Mouse (Mus musculus): ENCODE results near the gene C2. TPM values are rescaled to one million over a fixed set of nuclear protein-coding genes. Genes with fewer than 3 reads are reported as not detected.
"Not testable (repeated sequence)": the region's sequence is repeated elsewhere in the genome, so short reads cannot be mapped to it uniquely, and the experiment has no call there.

C2 gene
- polyA plus RNA-seq, 1 experiment from 2014 or later: 2.4 TPM

- Histone ChIP-seq H3K27me3 (ENCODE audit: control insufficient read depth, insufficient read depth, low read depth, low read length) (no peaks in the 10 kb centered on the region), H3K9me3 (replicated peaks; ENCODE audit: control insufficient read depth, low read length, poor library complexity, severe bottlenecking) (no peaks in the 10 kb centered on the region), H3K4me1 (ENCODE audit: control insufficient read depth, insufficient read depth, low read length) (peaks cover 26% of the 10 kb centered on the region), H3K9ac (ENCODE audit: low read depth, low read length) (peak within 1 kb of the TSS; percentile 85), H3K4me2 (ENCODE audit: low read length) (peak within 1 kb of the TSS; percentile 99), H3K36me3 (ENCODE audit: control insufficient read depth, insufficient read depth, low read length) (peaks cover 25% of the 10 kb centered on the region), H3K4me3 (ENCODE audit: low read depth, low read length) (peak within 1 kb of the TSS; percentile 80), H3K27ac (ENCODE audit: low read length) (peak within 1 kb of the TSS; percentile 86)
- WGBS: under 1% methylated on average over 40 of the region's 40 CpGs
- ATAC-seq: peak; percentile 92
Measured at GRCm38 (mm10) chr17:34836856-34837221, 61.2 kb downstream of the C2 start, which contains the start of the genes Stk19 and Dxo. Stk19 (minus strand) TSS chr17:34836945. Dxo (plus strand) TSS chr17:34837019.

- Histone ChIP-seq H3K36me3 (ENCODE audit: control insufficient read depth, insufficient read depth, low read length) (peaks cover 20% of the 10 kb centered on the region), H3K9ac (ENCODE audit: low read depth, low read length) (peak overlapping the region; percentile 85), H3K27ac (ENCODE audit: low read length) (peak overlapping the region; percentile 86), H3K4me2 (ENCODE audit: low read length) (peak overlapping the region; percentile 99), H3K27me3 (ENCODE audit: control insufficient read depth, insufficient read depth, low read depth, low read length) (no peaks in the 10 kb centered on the region), H3K4me3 (ENCODE audit: low read depth, low read length) (peak overlapping the region; percentile 80), H3K9me3 (replicated peaks; ENCODE audit: control insufficient read depth, low read length, poor library complexity, severe bottlenecking) (no peaks in the 10 kb centered on the region), H3K4me1 (ENCODE audit: control insufficient read depth, insufficient read depth, low read length) (peaks cover 26% of the 10 kb centered on the region)
- 3% methylated on average over 37 of the region's 48 CpGs for WGBS
- peak; percentile 77 for ATAC-seq
Measured at GRCm38 (mm10) chr17:34836155-34836855, 61.8 kb downstream of the C2 start.

GRCm38 (mm10) chr17:34830776-34831175, 67.3 kb downstream of the C2 start:
- Histone ChIP-seq H3K4me1 (ENCODE audit: control insufficient read depth, insufficient read depth, low read length) (peaks cover 12% of the 10 kb centered on the region), H3K36me3 (ENCODE audit: control insufficient read depth, insufficient read depth, low read length) (peaks cover 29% of the 10 kb centered on the region)
- H3K4me2 ChIP-seq (ENCODE audit: low read length); H3K9ac ChIP-seq (ENCODE audit: low read depth, low read length); H3K9me3 ChIP-seq (replicated peaks; ENCODE audit: control insufficient read depth, low read length, poor library complexity, severe bottlenecking); H3K27ac ChIP-seq (ENCODE audit: low read length); H3K4me3 ChIP-seq (ENCODE audit: low read depth, low read length); ATAC-seq; H3K27me3 ChIP-seq (ENCODE audit: control insufficient read depth, insufficient read depth, low read depth, low read length): not testable (repeated sequence)
- 94% methylated on average over 1 of the region's 1 CpGs for WGBS

GRCm38 (mm10) chr17:34814818-34815370, 83.2 kb downstream of the C2 start:
- no peaks in the 10 kb centered on the region for H3K9me3 ChIP-seq (replicated peaks; ENCODE audit: control insufficient read depth, low read length, poor library complexity, severe bottlenecking)
- no peaks in the 10 kb centered on the region for H3K4me1 ChIP-seq (ENCODE audit: control insufficient read depth, insufficient read depth, low read length)
- no peak overlapping the region for H3K9ac ChIP-seq (ENCODE audit: low read depth, low read length)
- no peaks in the 10 kb centered on the region for H3K36me3 ChIP-seq (ENCODE audit: control insufficient read depth, insufficient read depth, low read length)
- WGBS: 76% methylated on average over 7 of the region's 7 CpGs
- H3K27me3 ChIP-seq (ENCODE audit: control insufficient read depth, insufficient read depth, low read depth, low read length): no peaks in the 10 kb centered on the region
- no peak for ATAC-seq
- H3K4me3 ChIP-seq (ENCODE audit: low read depth, low read length): no peak overlapping the region
- H3K27ac ChIP-seq (ENCODE audit: low read length): no peak overlapping the region
- H3K4me2 ChIP-seq (ENCODE audit: low read length): no peak overlapping the region

GRCm38 (mm10) chr17:34813747-34814146, 84.3 kb downstream of the C2 start:
- ATAC-seq; H3K4me2 ChIP-seq (ENCODE audit: low read length); H3K9me3 ChIP-seq (replicated peaks; ENCODE audit: control insufficient read depth, low read length, poor library complexity, severe bottlenecking); H3K27me3 ChIP-seq (ENCODE audit: control insufficient read depth, insufficient read depth, low read depth, low read length); H3K4me3 ChIP-seq (ENCODE audit: low read depth, low read length); H3K27ac ChIP-seq (ENCODE audit: low read length); H3K9ac ChIP-seq (ENCODE audit: low read depth, low read length); H3K36me3 ChIP-seq (ENCODE audit: control insufficient read depth, insufficient read depth, low read length); H3K4me1 ChIP-seq (ENCODE audit: control insufficient read depth, insufficient read depth, low read length): not testable (repeated sequence)
- WGBS: 56% methylated on average over 11 of the region's 12 CpGs

Small RNAs within 50 kb of the gene (microRNA-seq; reads per million reads assigned to microRNA genes)
- gene Mir6970 (not detected), gene Mir6971 (4.8 reads per million, percentile 23 among the genes with 10 or more reads in this experiment), gene Mir6972 (not detected)

Other genes with a start within 250 kb of the C2 start
- 0.14 and 0.15 TPM in 2 replicates for gene Tnxb, start 227.7 kb downstream of the C2 start, polyA plus RNA-seq (2015; fragmentation: Nextera tagmentation; extraction: Ambion mirVana)
- gene C4b, start 154.4 kb downstream of the C2 start, polyA plus RNA-seq (2015; fragmentation: Nextera tagmentation; extraction: Ambion mirVana): 0.27 and 0.39 TPM in 2 replicates
- gene Cyp21a1, start 93.7 kb downstream of the C2 start, polyA plus RNA-seq (2015; fragmentation: Nextera tagmentation; extraction: Ambion mirVana): not detected in 2 replicates
- gene Stk19, start 61.3 kb downstream of the C2 start, polyA plus RNA-seq (2015; fragmentation: Nextera tagmentation; extraction: Ambion mirVana): 40.6 and 43.2 TPM in 2 replicates
- 73.1 and 73.2 TPM in 2 replicates for gene Dxo, start 61.2 kb downstream of the C2 start, polyA plus RNA-seq (2015; fragmentation: Nextera tagmentation; extraction: Ambion mirVana)
- 62.1 and 62.4 TPM in 2 replicates for gene Skiv2l, start 48.1 kb downstream of the C2 start, polyA plus RNA-seq (2015; fragmentation: Nextera tagmentation; extraction: Ambion mirVana)
- gene Nelfe, start 47.9 kb downstream of the C2 start, polyA plus RNA-seq (2015; fragmentation: Nextera tagmentation; extraction: Ambion mirVana): 79.8 and 86.5 TPM in 2 replicates
- gene Cfb, start 35.7 kb downstream of the C2 start, polyA plus RNA-seq (2015; fragmentation: Nextera tagmentation; extraction: Ambion mirVana): 0.51 and 1.4 TPM in 2 replicates
- 12.4 and 13.1 TPM in 2 replicates for gene Zbtb12, start 18.8 kb downstream of the C2 start, polyA plus RNA-seq (2015; fragmentation: Nextera tagmentation; extraction: Ambion mirVana)
- gene Gm20547, start 16.2 kb downstream of the C2 start, polyA plus RNA-seq (2015; fragmentation: Nextera tagmentation; extraction: Ambion mirVana): 0.16 TPM in 1 of 2 replicates, not detected in the other
- gene Ehmt2, start 204 bp upstream of the C2 start, polyA plus RNA-seq (2015; fragmentation: Nextera tagmentation; extraction: Ambion mirVana): 99.8 and 102 TPM in 2 replicates
- 0.09 TPM in 1 of 2 replicates, not detected in the other for gene Slc44a4, start 16.2 kb upstream of the C2 start, polyA plus RNA-seq (2015; fragmentation: Nextera tagmentation; extraction: Ambion mirVana)
- 38.6 and 42.3 TPM in 2 replicates for gene Neu1, start 33.0 kb upstream of the C2 start, polyA plus RNA-seq (2015; fragmentation: Nextera tagmentation; extraction: Ambion mirVana)
- gene Hspa1b, start 61.0 kb upstream of the C2 start, polyA plus RNA-seq (2015; fragmentation: Nextera tagmentation; extraction: Ambion mirVana): 0.24 TPM in 1 of 2 replicates, not detected in the other
- not detected in 2 replicates for gene Gm20481, start 71.6 kb upstream of the C2 start, polyA plus RNA-seq (2015; fragmentation: Nextera tagmentation; extraction: Ambion mirVana)
- gene Hspa1a, start 73.9 kb upstream of the C2 start, polyA plus RNA-seq (2015; fragmentation: Nextera tagmentation; extraction: Ambion mirVana): 13.4 and 19.3 TPM in 2 replicates
- 2.0 and 2.4 TPM in 2 replicates for gene Hspa1l, start 74.4 kb upstream of the C2 start, polyA plus RNA-seq (2015; fragmentation: Nextera tagmentation; extraction: Ambion mirVana)
- 97.2 and 107 TPM in 2 replicates for gene Lsm2, start 83.6 kb upstream of the C2 start, polyA plus RNA-seq (2015; fragmentation: Nextera tagmentation; extraction: Ambion mirVana)
- gene Vars, start 102.7 kb upstream of the C2 start, polyA plus RNA-seq (2015; fragmentation: Nextera tagmentation; extraction: Ambion mirVana): 54.8 and 56.5 TPM in 2 replicates
- gene Vwa7, start 118.3 kb upstream of the C2 start, polyA plus RNA-seq (2015; fragmentation: Nextera tagmentation; extraction: Ambion mirVana): 0.16 and 0.26 TPM in 2 replicates
- 0.71 and 1.1 TPM in 2 replicates for gene Sapcd1, start 129.8 kb upstream of the C2 start, polyA plus RNA-seq (2015; fragmentation: Nextera tagmentation; extraction: Ambion mirVana)
- 1.9 and 2.4 TPM in 2 replicates for gene Msh5, start 148.5 kb upstream of the C2 start, polyA plus RNA-seq (2015; fragmentation: Nextera tagmentation; extraction: Ambion mirVana)
- 51.2 and 54.7 TPM in 2 replicates for gene Clic1, start 151.7 kb upstream of the C2 start, polyA plus RNA-seq (2015; fragmentation: Nextera tagmentation; extraction: Ambion mirVana)
- 312 and 341 TPM in 2 replicates for gene Ddah2, start 160.8 kb upstream of the C2 start, polyA plus RNA-seq (2015; fragmentation: Nextera tagmentation; extraction: Ambion mirVana)
- gene Ly6g6c, start 167.1 kb upstream of the C2 start, polyA plus RNA-seq (2015; fragmentation: Nextera tagmentation; extraction: Ambion mirVana): 0.30 TPM in 1 of 2 replicates, not detected in the other
- gene Mpig6b, start 167.9 kb upstream of the C2 start, polyA plus RNA-seq (2015; fragmentation: Nextera tagmentation; extraction: Ambion mirVana): 0.12 and 0.15 TPM in 2 replicates
- gene Ly6g6e, start 178.6 kb upstream of the C2 start, polyA plus RNA-seq (2015; fragmentation: Nextera tagmentation; extraction: Ambion mirVana): 0.26 and 0.31 TPM in 2 replicates
- 0.57 and 1.5 TPM in 2 replicates for gene Ly6g6d, start 179.8 kb upstream of the C2 start, polyA plus RNA-seq (2015; fragmentation: Nextera tagmentation; extraction: Ambion mirVana)
- not detected in 2 replicates for gene Ly6g6f, start 187.3 kb upstream of the C2 start, polyA plus RNA-seq (2015; fragmentation: Nextera tagmentation; extraction: Ambion mirVana)
- gene Abhd16a, start 191.0 kb upstream of the C2 start, polyA plus RNA-seq (2015; fragmentation: Nextera tagmentation; extraction: Ambion mirVana): 105 and 107 TPM in 2 replicates
- gene Ly6g5c, start 210.0 kb upstream of the C2 start, polyA plus RNA-seq (2015; fragmentation: Nextera tagmentation; extraction: Ambion mirVana): not detected in 2 replicates
- 1.5 TPM in 2 replicates for gene Ly6g5b, start 217.2 kb upstream of the C2 start, polyA plus RNA-seq (2015; fragmentation: Nextera tagmentation; extraction: Ambion mirVana)
- gene Gpank1, start 223.2 kb upstream of the C2 start, polyA plus RNA-seq (2015; fragmentation: Nextera tagmentation; extraction: Ambion mirVana): 24.3 and 26.4 TPM in 2 replicates
- 315 and 331 TPM in 2 replicates for gene Csnk2b, start 223.8 kb upstream of the C2 start, polyA plus RNA-seq (2015; fragmentation: Nextera tagmentation; extraction: Ambion mirVana)
- gene D17H6S53E, start 228.1 kb upstream of the C2 start, polyA plus RNA-seq (2015; fragmentation: Nextera tagmentation; extraction: Ambion mirVana): 7.8 and 8.7 TPM in 2 replicates
- gene Apom, start 233.8 kb upstream of the C2 start, polyA plus RNA-seq (2015; fragmentation: Nextera tagmentation; extraction: Ambion mirVana): 0.24 and 0.29 TPM in 2 replicates
- 70.5 and 75.7 TPM in 2 replicates for gene Bag6, start 236.9 kb upstream of the C2 start, polyA plus RNA-seq (2015; fragmentation: Nextera tagmentation; extraction: Ambion mirVana)

All from midbrain, embryonic 16.5 days (tissue).